Mouse (Mus musculus): ENCODE measurements around the gene Coa5. TPM values are rescaled to one million over a fixed set of nuclear protein-coding genes. Genes with fewer than 3 reads are reported as not detected.

The Coa5 gene
- polyA plus RNA-seq, 1 experiment from 2014 or later, result 63.8 TPM

DNA sequence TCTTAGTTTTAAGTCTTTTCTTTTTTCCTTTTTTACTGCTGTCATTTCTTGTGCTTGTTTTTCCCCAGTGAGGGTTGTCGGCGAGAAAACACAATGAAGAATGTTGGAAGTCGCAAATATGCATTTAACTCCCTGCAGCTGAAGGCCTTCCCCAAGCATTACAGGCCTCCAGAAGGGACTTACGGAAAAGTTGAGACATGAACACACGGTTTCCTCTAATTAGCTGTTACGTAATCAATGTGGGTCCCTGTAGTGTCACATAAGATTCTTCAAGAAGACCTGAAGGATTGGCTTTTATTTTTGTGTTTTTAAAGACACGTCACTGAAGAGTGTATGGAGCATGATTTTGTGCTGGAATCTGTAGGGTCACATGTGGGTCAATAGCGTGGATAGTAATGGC is 21.8 kb downstream of the Coa5 start:
- Histone ChIP-seq H3K4me2 (ENCODE audit: low read depth, low read length) (no peak overlapping the region), H3K27ac (ENCODE audit: low read length) (no peak overlapping the region), H3K9me3 (ENCODE audit: control insufficient read depth, low read length) (no peaks in the 10 kb centered on the region), H3K36me3 (ENCODE audit: control insufficient read depth, insufficient read depth, low read length) (no peaks in the 10 kb centered on the region), H3K27me3 (replicated peaks; ENCODE audit: control insufficient read depth, insufficient read depth, low read length) (no peaks in the 10 kb centered on the region), H3K4me3 (ENCODE audit: low read length) (no peak overlapping the region), H3K9ac (ENCODE audit: low read depth, low read length) (no peak overlapping the region), H3K4me1 (ENCODE audit: control insufficient read depth, insufficient read depth, low read length) (no peaks in the 10 kb centered on the region)
- no peak for ATAC-seq
- 84% methylated on average over 8 of the region's 8 CpGs for WGBS

DNA sequence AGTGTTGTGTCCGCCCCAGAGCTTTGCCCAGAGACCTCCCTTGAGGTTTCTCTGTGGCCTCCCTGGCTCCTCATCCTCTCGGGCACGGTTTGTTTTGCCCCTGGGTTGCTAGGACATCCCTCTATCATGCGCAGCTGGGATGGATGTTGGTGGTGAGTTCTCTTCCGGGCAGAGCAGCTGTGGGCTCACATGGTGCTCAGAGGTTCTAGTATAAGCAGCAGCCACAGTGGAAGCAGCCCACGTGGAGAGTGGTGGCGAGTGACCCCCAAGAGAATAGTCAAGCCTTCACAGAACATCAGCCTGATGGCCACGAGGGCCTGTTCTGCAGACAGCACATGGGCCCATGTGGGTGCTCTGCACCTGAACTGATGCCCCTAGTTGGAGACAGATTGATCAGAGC is 22.7 kb downstream of the Coa5 start:
- Histone ChIP-seq H3K9ac (ENCODE audit: low read depth, low read length) (no peak overlapping the region), H3K36me3 (ENCODE audit: control insufficient read depth, insufficient read depth, low read length) (no peaks in the 10 kb centered on the region), H3K27ac (ENCODE audit: low read length) (no peak overlapping the region), H3K9me3 (ENCODE audit: control insufficient read depth, low read length) (no peaks in the 10 kb centered on the region), H3K4me1 (ENCODE audit: control insufficient read depth, insufficient read depth, low read length) (no peaks in the 10 kb centered on the region), H3K27me3 (replicated peaks; ENCODE audit: control insufficient read depth, insufficient read depth, low read length) (no peaks in the 10 kb centered on the region), H3K4me2 (ENCODE audit: low read depth, low read length) (no peak overlapping the region), H3K4me3 (ENCODE audit: low read length) (no peak overlapping the region)
- no peak for ATAC-seq
- WGBS, result 82% methylated on average over 8 of the region's 8 CpGs

DNA sequence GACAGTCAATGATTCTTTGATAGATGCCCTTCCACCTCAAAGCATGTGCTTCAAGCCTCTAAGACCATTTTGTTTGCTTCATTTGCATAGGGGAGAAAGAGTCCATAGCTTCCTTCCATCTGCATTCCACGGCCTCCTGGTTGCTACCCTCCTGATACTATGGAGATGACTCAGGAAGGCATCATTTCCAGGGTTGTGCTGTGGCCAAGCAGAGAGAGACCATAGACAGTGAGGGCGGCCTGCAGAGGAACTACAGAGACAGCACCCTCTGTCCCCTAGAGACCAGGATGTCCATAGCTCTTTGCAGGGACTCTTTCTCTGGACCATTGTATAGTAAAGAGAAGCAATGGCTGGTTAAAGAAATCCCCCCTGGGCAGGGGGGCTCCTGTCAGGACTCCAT is 24.8 kb downstream of the Coa5 start:
- no peaks in the 10 kb centered on the region for H3K4me1 ChIP-seq (ENCODE audit: control insufficient read depth, insufficient read depth, low read length)
- H3K9ac ChIP-seq (ENCODE audit: low read depth, low read length), result no peak overlapping the region
- no peaks in the 10 kb centered on the region for H3K27me3 ChIP-seq (replicated peaks; ENCODE audit: control insufficient read depth, insufficient read depth, low read length)
- no peak overlapping the region for H3K27ac ChIP-seq (ENCODE audit: low read length)
- 92% methylated on average over 2 of the region's 2 CpGs for WGBS
- ATAC-seq, result no peak
- no peak overlapping the region for H3K4me3 ChIP-seq (ENCODE audit: low read length)
- H3K36me3 ChIP-seq (ENCODE audit: control insufficient read depth, insufficient read depth, low read length), result no peaks in the 10 kb centered on the region
- no peaks in the 10 kb centered on the region for H3K9me3 ChIP-seq (ENCODE audit: control insufficient read depth, low read length)
- H3K4me2 ChIP-seq (ENCODE audit: low read depth, low read length), result no peak overlapping the region

DNA sequence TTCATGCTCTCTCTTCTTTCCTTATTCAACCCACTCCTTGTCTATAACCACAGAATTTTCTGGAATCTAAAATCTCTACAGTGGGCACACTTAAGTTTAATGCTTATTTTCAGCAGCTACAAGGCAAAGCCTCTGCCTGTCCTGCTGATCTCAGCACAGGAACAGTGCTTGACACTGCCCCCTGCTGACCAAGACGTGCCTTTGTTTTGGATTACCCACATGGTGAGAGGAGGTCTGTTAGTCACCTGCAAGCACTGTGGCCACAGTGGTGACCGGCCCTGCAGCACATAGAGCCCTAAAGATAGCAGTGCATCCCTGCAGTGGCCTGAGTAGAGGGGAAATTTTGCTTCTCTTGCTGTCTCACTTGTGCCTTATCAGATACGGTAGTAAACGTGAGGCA is 28.2 kb downstream of the Coa5 start:
- H3K27me3 ChIP-seq (replicated peaks; ENCODE audit: control insufficient read depth, insufficient read depth, low read length), result no peaks in the 10 kb centered on the region
- 60% methylated on average over 4 of the region's 4 CpGs for whole genome bisulfite sequencing

DNA sequence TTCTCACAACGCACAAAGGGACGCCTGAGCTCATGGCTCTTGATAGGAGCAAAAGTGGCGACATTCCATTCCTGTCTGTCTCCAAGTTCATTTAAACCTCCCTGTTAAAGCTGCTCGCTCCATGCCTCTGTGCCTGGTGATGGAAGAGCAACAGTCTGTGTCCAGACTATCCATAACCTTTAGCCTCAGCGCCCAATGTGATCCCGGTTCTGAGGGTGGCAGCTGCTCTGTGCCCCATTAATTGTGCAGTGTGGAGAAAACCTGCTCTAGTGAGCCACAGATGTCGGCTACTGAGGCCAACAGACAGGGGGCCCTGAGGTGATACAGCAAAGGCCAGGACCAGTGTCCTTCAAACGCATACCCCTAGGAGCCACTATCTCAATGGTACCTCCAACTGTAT is 30.2 kb downstream of the Coa5 start:
- Histone ChIP-seq H3K27ac (ENCODE audit: low read length) (no peak overlapping the region), H3K4me2 (ENCODE audit: low read depth, low read length) (no peak overlapping the region), H3K27me3 (replicated peaks; ENCODE audit: control insufficient read depth, insufficient read depth, low read length) (no peaks in the 10 kb centered on the region), H3K4me3 (ENCODE audit: low read length) (no peak overlapping the region), H3K9ac (ENCODE audit: low read depth, low read length) (no peak overlapping the region), H3K36me3 (ENCODE audit: control insufficient read depth, insufficient read depth, low read length) (no peaks in the 10 kb centered on the region), H3K9me3 (ENCODE audit: control insufficient read depth, low read length) (no peaks in the 10 kb centered on the region), H3K4me1 (ENCODE audit: control insufficient read depth, insufficient read depth, low read length) (peaks cover 10% of the 10 kb centered on the region; the same call in 1 of the 2 replicates)
- WGBS, result 64% methylated on average over 8 of the region's 8 CpGs
- ATAC-seq, result no peak

More for the DNA sequence above, 28.2 kb downstream of the Coa5 start:
- H3K4me1 ChIP-seq (ENCODE audit: control insufficient read depth, insufficient read depth, low read length), result peaks cover 10% of the 10 kb centered on the region; the same call in 1 of the 2 replicates
- no peak overlapping the region for H3K9ac ChIP-seq (ENCODE audit: low read depth, low read length)
- H3K4me2 ChIP-seq (ENCODE audit: low read depth, low read length), result no peak overlapping the region
- no peak overlapping the region for H3K4me3 ChIP-seq (ENCODE audit: low read length)
- no peak for ATAC-seq
- H3K9me3 ChIP-seq (ENCODE audit: control insufficient read depth, low read length), result no peaks in the 10 kb centered on the region
- H3K27ac ChIP-seq (ENCODE audit: low read length), result no peak overlapping the region
- H3K36me3 ChIP-seq (ENCODE audit: control insufficient read depth, insufficient read depth, low read length), result no peaks in the 10 kb centered on the region

DNA sequence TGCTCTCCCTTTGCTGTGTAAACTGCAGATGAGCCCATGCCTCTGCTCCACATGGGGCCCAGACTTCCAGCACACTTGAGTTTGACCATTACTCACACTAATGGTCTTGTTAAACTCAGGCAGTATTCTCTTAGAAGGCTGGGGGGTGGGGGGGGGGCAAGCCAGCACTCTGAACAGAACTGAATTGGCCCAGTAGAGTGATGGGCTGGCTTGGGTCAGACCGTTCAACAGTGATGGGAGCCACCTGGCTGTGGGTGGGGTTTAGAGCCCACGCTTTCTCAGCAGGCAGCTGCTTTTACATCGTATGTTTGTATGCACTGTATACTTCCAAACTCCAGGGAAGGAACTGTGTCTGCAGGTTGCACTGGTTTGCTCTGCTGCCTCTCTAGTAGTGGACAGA is 30.9 kb downstream of the Coa5 start:
- Histone ChIP-seq H3K9me3 (ENCODE audit: control insufficient read depth, low read length) (no peaks in the 10 kb centered on the region), H3K4me2 (ENCODE audit: low read depth, low read length) (no peak overlapping the region), H3K4me3 (ENCODE audit: low read length) (no peak overlapping the region), H3K36me3 (ENCODE audit: control insufficient read depth, insufficient read depth, low read length) (no peaks in the 10 kb centered on the region), H3K27me3 (replicated peaks; ENCODE audit: control insufficient read depth, insufficient read depth, low read length) (no peaks in the 10 kb centered on the region), H3K27ac (ENCODE audit: low read length) (no peak overlapping the region), H3K9ac (ENCODE audit: low read depth, low read length) (no peak overlapping the region), H3K4me1 (ENCODE audit: control insufficient read depth, insufficient read depth, low read length) (peaks cover 10% of the 10 kb centered on the region; the same call in 1 of the 2 replicates)
- ATAC-seq, result peak; percentile 56; the same call in 1 of the 2 replicates
- WGBS, result 28% methylated on average over 3 of the region's 3 CpGs

DNA sequence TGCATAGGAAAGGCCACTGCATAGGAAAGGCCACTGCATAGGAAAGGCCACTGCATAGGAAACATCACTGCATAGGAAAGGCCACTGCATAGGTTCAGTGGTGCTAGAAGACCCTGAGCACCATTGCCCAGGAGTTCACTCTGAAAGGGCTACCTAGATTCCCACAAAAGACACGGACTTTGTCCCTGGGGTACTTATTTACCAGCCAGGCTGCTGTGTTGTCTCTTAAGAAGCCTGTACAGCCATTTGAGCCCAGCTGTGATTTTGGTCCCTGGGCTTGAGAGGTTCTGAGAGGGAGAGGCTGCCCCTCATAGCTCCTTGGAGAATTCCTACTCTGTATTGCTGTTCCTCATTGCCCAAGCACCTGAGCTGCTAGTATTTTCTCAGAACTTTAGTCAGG is 33.4 kb downstream of the Coa5 start:
- no peaks in the 10 kb centered on the region for H3K9me3 ChIP-seq (ENCODE audit: control insufficient read depth, low read length)
- H3K4me2 ChIP-seq (ENCODE audit: low read depth, low read length), result no peak overlapping the region
- H3K4me1 ChIP-seq (ENCODE audit: control insufficient read depth, insufficient read depth, low read length), result peaks cover 10% of the 10 kb centered on the region; the same call in 1 of the 2 replicates
- WGBS, result 68% methylated on average over 1 of the region's 1 CpGs
- no peak overlapping the region for H3K4me3 ChIP-seq (ENCODE audit: low read length)
- no peak overlapping the region for H3K27ac ChIP-seq (ENCODE audit: low read length)
- H3K36me3 ChIP-seq (ENCODE audit: control insufficient read depth, insufficient read depth, low read length), result no peaks in the 10 kb centered on the region
- H3K27me3 ChIP-seq (replicated peaks; ENCODE audit: control insufficient read depth, insufficient read depth, low read length), result no peaks in the 10 kb centered on the region
- H3K9ac ChIP-seq (ENCODE audit: low read depth, low read length), result no peak overlapping the region
- ATAC-seq, result no peak

DNA sequence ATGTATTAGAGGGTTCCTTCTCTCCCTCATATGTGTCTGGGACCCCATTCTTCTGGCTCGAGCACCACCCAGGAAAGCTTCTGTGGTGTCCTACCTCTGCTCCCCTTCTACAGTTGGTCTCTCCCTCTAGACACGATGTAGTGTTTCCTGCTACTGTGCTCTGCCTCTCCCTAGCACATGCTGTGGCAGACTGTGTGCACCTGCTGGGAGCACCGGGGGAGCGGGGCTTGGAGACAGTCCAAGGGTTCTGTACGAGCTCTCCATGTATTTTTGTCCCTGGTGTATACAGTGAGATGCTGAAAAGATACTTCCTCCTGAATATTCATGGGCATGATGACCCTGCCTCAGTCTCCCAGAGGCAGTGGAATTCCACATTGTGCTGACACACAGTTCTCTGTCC is 36.7 kb downstream of the Coa5 start:
- H3K27ac ChIP-seq (ENCODE audit: low read length), result no peak overlapping the region
- H3K27me3 ChIP-seq (replicated peaks; ENCODE audit: control insufficient read depth, insufficient read depth, low read length), result no peaks in the 10 kb centered on the region
- H3K9me3 ChIP-seq (ENCODE audit: control insufficient read depth, low read length), result no peaks in the 10 kb centered on the region
- no peaks in the 10 kb centered on the region for H3K36me3 ChIP-seq (ENCODE audit: control insufficient read depth, insufficient read depth, low read length)
- H3K4me1 ChIP-seq (ENCODE audit: control insufficient read depth, insufficient read depth, low read length), result peaks cover 2% of the 10 kb centered on the region; the same call in 1 of the 2 replicates
- no peak overlapping the region for H3K4me3 ChIP-seq (ENCODE audit: low read length)
- ATAC-seq, result no peak
- no peak overlapping the region for H3K4me2 ChIP-seq (ENCODE audit: low read depth, low read length)
- WGBS, result 83% methylated on average over 5 of the region's 5 CpGs
- H3K9ac ChIP-seq (ENCODE audit: low read depth, low read length), result no peak overlapping the region

DNA sequence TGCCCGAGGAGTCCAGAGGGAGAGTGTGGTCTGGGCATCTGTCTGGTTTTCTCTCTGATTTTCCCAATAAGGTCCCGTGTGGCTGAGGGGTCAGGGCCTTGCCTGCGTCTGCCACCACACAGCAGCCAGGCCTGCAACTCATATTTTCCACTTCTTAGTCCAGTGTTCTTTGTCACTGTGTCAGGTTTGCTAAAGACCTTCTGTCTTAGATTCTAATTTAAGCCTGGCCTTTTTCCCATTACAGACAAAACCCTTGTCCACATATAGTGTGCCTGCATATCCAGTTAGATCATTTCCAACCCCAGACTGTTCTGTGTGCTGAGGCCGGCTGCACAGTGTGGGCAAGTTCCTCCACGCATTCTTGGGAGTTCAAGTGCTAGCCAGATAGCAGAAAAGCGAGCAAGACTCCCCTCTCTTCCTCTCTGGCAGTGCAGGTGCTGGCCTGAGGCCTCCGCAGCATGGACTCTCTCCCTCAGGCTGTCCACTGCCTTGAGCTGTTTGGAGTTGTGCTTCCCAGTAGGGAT is 43.4 kb downstream of the Coa5 start:
- Histone ChIP-seq H3K4me1 (ENCODE audit: control insufficient read depth, insufficient read depth, low read length) (no peaks in the 10 kb centered on the region), H3K9ac (ENCODE audit: low read depth, low read length) (no peak overlapping the region), H3K27ac (ENCODE audit: low read length) (no peak overlapping the region), H3K4me3 (ENCODE audit: low read length) (no peak overlapping the region), H3K36me3 (ENCODE audit: control insufficient read depth, insufficient read depth, low read length) (no peaks in the 10 kb centered on the region), H3K4me2 (ENCODE audit: low read depth, low read length) (no peak overlapping the region), H3K27me3 (replicated peaks; ENCODE audit: control insufficient read depth, insufficient read depth, low read length) (no peaks in the 10 kb centered on the region), H3K9me3 (ENCODE audit: control insufficient read depth, low read length) (no peaks in the 10 kb centered on the region)
- WGBS, result 74% methylated on average over 7 of the region's 7 CpGs
- ATAC-seq, result no peak

DNA sequence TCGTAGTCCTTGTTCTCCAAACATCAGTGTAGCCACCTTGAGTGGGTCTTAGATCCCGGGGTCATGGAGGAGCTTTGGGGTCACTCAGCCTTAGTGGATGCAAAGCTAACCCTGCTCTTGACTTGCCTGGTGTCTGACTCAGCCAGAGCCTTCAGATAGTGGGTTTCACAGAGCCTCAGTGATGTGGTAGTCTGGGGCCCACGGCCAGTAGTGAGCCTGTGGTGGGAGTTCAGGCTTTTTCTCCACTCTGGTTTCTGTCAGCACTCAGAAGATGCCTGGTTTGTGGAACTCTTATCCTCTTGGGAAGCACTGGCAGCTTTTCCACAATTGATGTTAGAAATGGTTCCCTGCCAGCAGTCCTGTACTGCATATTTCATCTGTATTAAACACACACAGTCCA is 45.6 kb downstream of the Coa5 start:
- Histone ChIP-seq H3K4me2 (ENCODE audit: low read depth, low read length) (no peak overlapping the region), H3K27me3 (replicated peaks; ENCODE audit: control insufficient read depth, insufficient read depth, low read length) (no peaks in the 10 kb centered on the region), H3K4me3 (ENCODE audit: low read length) (no peak overlapping the region), H3K9ac (ENCODE audit: low read depth, low read length) (no peak overlapping the region), H3K4me1 (ENCODE audit: control insufficient read depth, insufficient read depth, low read length) (no peaks in the 10 kb centered on the region), H3K36me3 (ENCODE audit: control insufficient read depth, insufficient read depth, low read length) (0 out of 2 replicates have a peak, but pooled peaks cover 4% of the 10 kb centered on the region), H3K27ac (ENCODE audit: low read length) (no peak overlapping the region), H3K9me3 (ENCODE audit: control insufficient read depth, low read length) (no peaks in the 10 kb centered on the region)
- 79% methylated on average over 3 of the region's 3 CpGs for WGBS
- no peak for ATAC-seq

All from intestine, embryonic 16.5 days (tissue).